Mouse (Mus musculus): ENCODE results near the gene 1700093K21Rik. TPM values are rescaled to one million over a fixed set of nuclear protein-coding genes. Genes with fewer than 3 reads are reported as not detected.

1700093K21Rik gene
- polyA plus RNA-seq, 1 experiment, result not detected

- Histone ChIP-seq H3K4me1 (ENCODE audit: control insufficient read depth, insufficient read depth, insufficient read length, low read length) (no peaks in the 10 kb centered on the region), H3K4me3 (ENCODE audit: insufficient read depth, low read depth, low read length) (no peak overlapping the region), H3K27ac (replicated peaks; ENCODE audit: low read depth, low read length) (no peak overlapping the region)
These were observed 31.0 kb downstream of the 1700093K21Rik start for GRCm38 (mm10) chr11:23489955-23490354.

Other genes starting within 250 kb of the 1700093K21Rik start
- 12.4 and 15.9 TPM in 2 replicates for gene Usp34, start 214.3 kb downstream of the 1700093K21Rik start, polyA plus RNA-seq (2012; ENCODE audit: insufficient read depth, insufficient read length, missing spikeins)
- 32.3 and 81.8 TPM in 2 replicates for gene Ahsa2, start 23.1 kb downstream of the 1700093K21Rik start, polyA plus RNA-seq (2012; ENCODE audit: insufficient read depth, insufficient read length, missing spikeins)
- gene 0610010F05Rik, start 112.5 kb upstream of the 1700093K21Rik start, polyA plus RNA-seq (2012; ENCODE audit: insufficient read depth, insufficient read length, missing spikeins), result 16.5 and 20.5 TPM in 2 replicates
- 22.4 and 28.6 TPM in 2 replicates for gene Pus10, start 144.5 kb upstream of the 1700093K21Rik start, polyA plus RNA-seq (2012; ENCODE audit: insufficient read depth, insufficient read length, missing spikeins)
- gene Pex13, start 144.8 kb upstream of the 1700093K21Rik start, polyA plus RNA-seq (2012; ENCODE audit: insufficient read depth, insufficient read length, missing spikeins), result 137 and 149 TPM in 2 replicates
- 1.8 and 3.1 TPM in 2 replicates for gene Rel, start 249.8 kb upstream of the 1700093K21Rik start, polyA plus RNA-seq (2012; ENCODE audit: insufficient read depth, insufficient read length, missing spikeins)

All from brown adipose tissue, adult 24 weeks (tissue).